Mouse (Mus musculus) bone marrow macrophage, adult 2 months (primary cell): Measurements from ENCODE around the gene Spp2.

Experiments
- CTCF ChIP-seq: IDR thresholded peaks from 2 replicates; pipeline ENCODE4 v1.5.1; 2012; ENCODE audit warnings: low read depth, mild to moderate bottlenecking, low read length, moderate library complexity
- POLR2A ChIP-seq: IDR thresholded peaks from 2 replicates; pipeline ENCODE4 v1.6.1; 2012; ENCODE audit warnings: mild to moderate bottlenecking, low read depth, low read length, borderline replicate concordance

DNA sequence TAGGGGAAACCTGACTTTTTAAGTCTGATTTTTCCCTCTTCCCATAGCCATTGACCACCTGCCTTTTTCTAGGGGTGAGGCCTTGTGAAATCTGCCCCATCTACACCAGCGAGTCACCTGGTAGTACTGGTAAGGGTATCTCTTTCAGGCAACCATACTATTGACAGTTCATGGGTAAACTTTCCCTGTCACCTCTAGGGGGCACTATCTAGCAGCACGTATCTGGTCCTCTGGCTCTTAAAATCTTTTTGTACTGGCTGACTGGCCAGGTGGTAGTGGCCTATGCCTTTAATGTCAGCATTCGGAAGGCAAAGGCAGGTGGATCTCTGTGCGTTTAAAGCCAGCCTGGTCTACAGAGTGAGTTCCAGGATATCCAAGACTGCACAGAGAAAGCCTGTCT is 38.6 kb downstream of the Spp2 start:
- TF ChIP-seq CTCF (0 out of 2 replicates have a peak, but pooled peaks have one; percentile 38), POLR2A (no peak)
